31 mouse cellular contexts compared by ENCODE assay signal in genomic region chr19:33161903-33162302, GRCm38 (mm10).
"Had no signal": no experiment of that assay in that cellular context is flagged by ENCODE, and none has a peak within 500 bp of the region (broad histone marks: within the 10 kb centered on the region; RNA-seq: fewer than 3 reads in every experiment).

No protein-coding gene starts in this region.

- H3K9ac ChIP-seq: heart, embryonic 12.5 days; heart, embryonic 13.5 days; heart, embryonic 15.5 days; hindbrain, embryonic 12.5 days; hindbrain, embryonic 13.5 days; hindbrain, embryonic 14.5 days; hindbrain, embryonic 15.5 days; intestine, embryonic 15.5 days; kidney, embryonic 15.5 days had no signal

- H3K4me1 ChIP-seq: heart, embryonic 13.5 days; heart, embryonic 15.5 days; hindbrain, embryonic 10.5 days; hindbrain, embryonic 12.5 days; hindbrain, embryonic 13.5 days; hindbrain, embryonic 15.5 days; kidney, embryonic 15.5 days had no signal

- H3K36me3 ChIP-seq: heart, embryonic 12.5 days; heart, embryonic 13.5 days; heart, embryonic 15.5 days; hindbrain, embryonic 10.5 days; hindbrain, embryonic 12.5 days; hindbrain, embryonic 13.5 days; hindbrain, embryonic 15.5 days; intestine, embryonic 15.5 days; kidney, embryonic 15.5 days had no signal

- H3K9me3 ChIP-seq: heart, embryonic 12.5 days; heart, embryonic 13.5 days; heart, embryonic 15.5 days; hindbrain, embryonic 10.5 days; hindbrain, embryonic 12.5 days; hindbrain, embryonic 13.5 days; hindbrain, embryonic 15.5 days; intestine, embryonic 15.5 days; kidney, embryonic 15.5 days had no signal

- H3K4me3 ChIP-seq: heart, embryonic 12.5 days; heart, embryonic 13.5 days; heart, embryonic 15.5 days; hindbrain, embryonic 10.5 days; hindbrain, embryonic 12.5 days; hindbrain, embryonic 13.5 days; hindbrain, embryonic 15.5 days; intestine, embryonic 15.5 days; kidney, embryonic 15.5 days; layer of hippocampus, adult 2 months; left cerebral cortex, adult 2 months had no signal

- H3K27me3 ChIP-seq: heart, embryonic 13.5 days; heart, embryonic 15.5 days; hindbrain, embryonic 12.5 days; hindbrain, embryonic 13.5 days; hindbrain, embryonic 15.5 days; intestine, embryonic 15.5 days; kidney, embryonic 15.5 days had no signal

- H3K4me2 ChIP-seq: heart, embryonic 11.5 days; heart, embryonic 12.5 days; heart, embryonic 13.5 days; heart, embryonic 15.5 days; hindbrain, embryonic 12.5 days; hindbrain, embryonic 13.5 days; hindbrain, embryonic 14.5 days; hindbrain, embryonic 15.5 days; intestine, embryonic 15.5 days; kidney, embryonic 15.5 days had no signal

- H3K27ac ChIP-seq: heart, embryonic 13.5 days; heart, embryonic 15.5 days; hindbrain, embryonic 10.5 days; hindbrain, embryonic 12.5 days; hindbrain, embryonic 13.5 days; hindbrain, embryonic 14.5 days; hindbrain, embryonic 15.5 days; hindbrain, postnatal 0 days; intestine, embryonic 15.5 days; kidney, embryonic 15.5 days; kidney, postnatal 0 days; layer of hippocampus, adult 2 months; left cerebral cortex, adult 2 months had no signal

- DNase-seq: heart, postnatal 10 days; heart, postnatal 14 days; heart, postnatal 36 days; heart, postnatal 4 days; kidney, adult 11 months; kidney, adult 18-20 months; kidney, adult 2 months; kidney, adult 8-10 months; kidney, adult 9 months; kidney, postnatal 10 days; kidney, postnatal 14 days; kidney, postnatal 25 days; kidney, postnatal 36 days; kidney, postnatal 4 days; layer of hippocampus, adult 9-11 months; layer of hippocampus, postnatal 36 days had no signal
